Mouse (Mus musculus) liver, adult 2 months (tissue): ENCODE data around the gene Gm10220. TPM values are rescaled to one million over a fixed set of nuclear protein-coding genes. Genes with fewer than 3 reads are reported as not detected.
"Not testable (repeated sequence)": the region's sequence is repeated elsewhere in the genome, so short reads cannot be mapped to it uniquely, and the experiment has no call there.

ENCODE experiments used
- DNase-seq: peaks from one replicate; pipeline ENCODE4 v3.0.0-alpha.2; 2011; ENCODE audit warnings: low read depth, low spot score; ENCODE audit errors: extremely low read depth
- H3K27ac ChIP-seq: fragments of 200-500 bp; replicated peaks from 2 replicates; pipeline ENCODE4 v1.5.1; 2012; ENCODE audit warnings: low read depth, mild to moderate bottlenecking, control low read depth, inconsistent platforms, low read length; ENCODE audit not compliant: insufficient read depth
- H3K27me3 ChIP-seq: fragments of 200-500 bp; 2 replicates; pipeline ENCODE4 v1.6.1; 2012; ENCODE audit warnings: mild to moderate bottlenecking, moderate library complexity, low read length, inconsistent platforms; ENCODE audit not compliant: control insufficient read depth, insufficient read depth
- H3K36me3 ChIP-seq: fragments of 200-500 bp; 2 replicates; pipeline ENCODE4 v1.6.1; 2012; ENCODE audit warnings: low read length, inconsistent platforms; ENCODE audit not compliant: control insufficient read depth, insufficient read depth
- H3K4me1 ChIP-seq: fragments of 200-500 bp; 2 replicates; pipeline ENCODE4 v1.6.1; 2011; ENCODE audit warnings: low read length; ENCODE audit not compliant: control insufficient read depth, insufficient read depth
- H3K4me3 ChIP-seq: fragments of 200-500 bp; 2 replicates; pipeline ENCODE4 v1.5.1; 2011; ENCODE audit warnings: low read depth, mild to moderate bottlenecking, control low read depth, low read length, moderate library complexity; ENCODE audit not compliant: insufficient read depth
- H3K79me2 ChIP-seq: fragments of 200-500 bp; 2 replicates; pipeline ENCODE4 v1.6.1; 2012; ENCODE audit warnings: inconsistent platforms, mild to moderate bottlenecking, low read length, moderate library complexity; ENCODE audit not compliant: control insufficient read depth, insufficient read depth
- H3K9ac ChIP-seq: fragments of 200-500 bp; 2 replicates; pipeline ENCODE4 v1.6.1; 2012; ENCODE audit warnings: low read depth, mild to moderate bottlenecking, control low read depth, inconsistent platforms, low read length
- CTCF ChIP-seq: fragments of 200-500 bp; IDR thresholded peaks from 2 replicates; pipeline ENCODE4 v1.5.1; 2011; ENCODE audit warnings: low read depth, low read length, control low read depth
- POLR2A ChIP-seq: fragments of 200-500 bp; IDR thresholded peaks from 2 replicates; pipeline ENCODE4 v1.6.1; 2011; ENCODE audit warnings: low read length, control low read depth; ENCODE audit not compliant: insufficient read depth; ENCODE audit errors: extremely low read depth
- WGBS: fragments of 180-500 bp; shearing (Covaris S2); methylation state at CpG from one replicate; pipeline ENCODE4 v1.1.7; 2018; 5-methylcytosine and 5-hydroxymethylcytosine counted together
- polyA plus RNA-seq: library from polyadenylated mRNA; depleted of rRNA; stranded (reverse); fragments of >200 nt; gene quantifications from 2 replicates; pipeline ENCODE4 v1.2.3, GENCODE M21; 2012; rRNA removed
- total RNA-seq: library from RNA; depleted of rRNA; stranded (reverse); fragments of >200 nt; gene quantifications from 2 replicates; pipeline ENCODE4 v1.2.3, GENCODE M21; 2014; rRNA removed

The Gm10220 gene
- total and polyA plus RNA-seq, 2 experiments: not detected

DNA sequence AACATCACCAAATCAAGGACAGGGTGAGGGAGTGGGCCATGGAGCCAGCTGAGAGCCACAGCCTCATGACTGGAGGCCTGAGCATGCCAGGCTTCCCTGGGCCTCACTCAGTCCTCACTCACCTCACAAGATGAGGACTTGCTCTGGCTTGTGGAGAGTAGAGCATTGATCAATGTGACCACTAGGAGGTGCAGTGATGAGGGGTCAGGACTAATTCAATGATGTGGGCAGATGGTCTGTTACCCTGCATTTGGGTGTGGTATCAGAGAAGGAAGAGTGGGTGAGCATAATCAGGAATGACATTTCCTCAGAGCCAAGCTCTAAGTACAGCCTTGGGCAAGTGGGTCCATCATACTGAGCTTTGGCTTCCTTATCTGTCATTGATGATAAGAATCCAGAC lies 42.2 kb downstream of the Gm10220 start:
- not testable (repeated sequence) for H3K4me1 ChIP-seq, H3K79me2 ChIP-seq, H3K4me3 ChIP-seq, H3K27ac ChIP-seq, H3K27me3 ChIP-seq, DNase-seq, H3K36me3 ChIP-seq, H3K9ac ChIP-seq

DNA sequence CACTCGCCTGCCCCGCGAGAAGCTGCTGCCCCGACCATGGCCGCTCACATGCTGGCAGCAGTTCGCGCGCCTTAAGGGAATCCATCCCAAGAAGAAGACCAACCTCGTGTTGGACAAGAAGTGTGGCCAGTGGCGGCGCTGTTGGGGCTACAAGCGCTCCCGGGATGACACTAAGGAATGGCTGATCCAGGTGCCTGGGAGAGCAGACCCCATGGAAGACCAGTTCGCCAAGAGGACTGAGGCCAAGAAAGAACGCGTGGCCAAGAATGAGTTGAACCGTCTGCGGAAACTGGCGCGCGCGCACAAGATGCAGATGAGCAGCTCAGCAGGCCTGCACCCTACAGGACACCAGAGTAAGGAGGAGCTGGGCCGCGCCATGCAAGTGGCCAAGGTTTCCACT lies 50.5 kb downstream of the Gm10220 start:
- Histone ChIP-seq H3K27ac (no peak overlapping the region), H3K36me3 (no peaks in the 10 kb centered on the region), H3K27me3 (no peaks in the 10 kb centered on the region), H3K4me3 (no peak overlapping the region), H3K9ac (no peak overlapping the region), H3K79me2 (no peaks in the 10 kb centered on the region), H3K4me1 (no peaks in the 10 kb centered on the region)
- 79% methylated on average over 24 of the region's 24 CpGs for WGBS
- TF ChIP-seq POLR2A: no peak
- TF ChIP-seq CTCF: no peak
- DNase-seq: no peak

Other genes starting within 250 kb of the Gm10220 start
- gene Gm21663, start 179.0 kb downstream of the Gm10220 start, total RNA-seq: not detected in 2 replicates
- not detected in 2 replicates for gene Gm21663, start 179.0 kb downstream of the Gm10220 start, polyA plus RNA-seq
- not detected in 2 replicates for gene Gm21671, start 167.0 kb downstream of the Gm10220 start, total RNA-seq
- not detected in 2 replicates for gene Gm21671, start 167.0 kb downstream of the Gm10220 start, polyA plus RNA-seq
- gene Gm21680, start 148.8 kb downstream of the Gm10220 start, total RNA-seq: not detected in 2 replicates
- gene Gm21680, start 148.8 kb downstream of the Gm10220 start, polyA plus RNA-seq: not detected in 2 replicates
- not detected in 2 replicates for gene Gm21698, start 132.8 kb downstream of the Gm10220 start, total RNA-seq
- not detected in 2 replicates for gene Gm21698, start 132.8 kb downstream of the Gm10220 start, polyA plus RNA-seq
- gene Gm1979, start 116.6 kb downstream of the Gm10220 start, total RNA-seq: not detected in 2 replicates
- not detected in 2 replicates for gene Gm1979, start 116.6 kb downstream of the Gm10220 start, polyA plus RNA-seq
- gene Gm5862, start 98.5 kb downstream of the Gm10220 start, total RNA-seq: not detected in 2 replicates
- gene Gm5862, start 98.5 kb downstream of the Gm10220 start, polyA plus RNA-seq: not detected in 2 replicates
- gene Speer4a, start 81.9 kb downstream of the Gm10220 start, total RNA-seq: not detected in 2 replicates
- gene Speer4a, start 81.9 kb downstream of the Gm10220 start, polyA plus RNA-seq: not detected in 2 replicates
- not detected in 2 replicates for gene Gm7347, start 62.8 kb downstream of the Gm10220 start, total RNA-seq
- gene Gm7347, start 62.8 kb downstream of the Gm10220 start, polyA plus RNA-seq: not detected in 2 replicates
- gene Gm10471, start 32.1 kb downstream of the Gm10220 start, total RNA-seq: not detected in 2 replicates
- not detected in 2 replicates for gene Gm10471, start 32.1 kb downstream of the Gm10220 start, polyA plus RNA-seq
- not detected in 2 replicates for gene 5031410I06Rik, start 16.1 kb downstream of the Gm10220 start, total RNA-seq
- not detected in 2 replicates for gene 5031410I06Rik, start 16.1 kb downstream of the Gm10220 start, polyA plus RNA-seq
- gene Gm7361, start 136.3 kb upstream of the Gm10220 start, total RNA-seq: not detected in 2 replicates
- not detected in 2 replicates for gene Gm7361, start 136.3 kb upstream of the Gm10220 start, polyA plus RNA-seq